Mouse (Mus musculus) inflammation-experienced regulatory T-cells, adult 16 weeks (primary cell): ENCODE measurements around the gene Iqcf4. TPM values are rescaled to one million over a fixed set of nuclear protein-coding genes. Genes with fewer than 3 reads are reported as not detected.

Source experiments
- polyA plus RNA-seq: library from polyadenylated mRNA; unstranded; fragments of 100-300 nt; shearing (Covaris generic); gene quantifications from one replicate; pipeline ENCODE4 v1.2.1, GENCODE M21; 2017

Gene Iqcf4
- not detected for polyA plus RNA-seq

GRCm38 (mm10) chr9:106570896-106571295 lies at the start of gene Iqcf4:
Iqcf4 (minus strand) TSS chr9:106570996.

GRCm38 (mm10) chr9:106561531-106561930 lies 9.3 kb downstream of the Iqcf4 start, which contains the start of gene Iqcf3:
Iqcf3 (minus strand) TSS chr9:106561631.

Other genes with a start within 250 kb of the Iqcf4 start
- gene Dusp7, start 202.4 kb downstream of the Iqcf4 start, polyA plus RNA-seq, result 11.0 TPM
- 568 TPM for gene Rpl29, start 141.5 kb downstream of the Iqcf4 start, polyA plus RNA-seq
- gene Acy1, start 132.7 kb downstream of the Iqcf4 start, polyA plus RNA-seq, result 17.9 TPM
- gene Abhd14b, start 123.5 kb downstream of the Iqcf4 start, polyA plus RNA-seq, result 19.1 TPM
- gene Abhd14a, start 123.3 kb downstream of the Iqcf4 start, polyA plus RNA-seq, result 20.1 TPM
- 20.5 TPM for gene Pcbp4, start 117.7 kb downstream of the Iqcf4 start, polyA plus RNA-seq
- gene Gpr62, start 105.1 kb downstream of the Iqcf4 start, polyA plus RNA-seq, result not detected
- 82.3 TPM for gene Rrp9, start 95.0 kb downstream of the Iqcf4 start, polyA plus RNA-seq
- gene Parp3, start 94.0 kb downstream of the Iqcf4 start, polyA plus RNA-seq, result 84.4 TPM
- gene Iqcf1, start 71.0 kb downstream of the Iqcf4 start, polyA plus RNA-seq, result not detected
- gene Iqcf5, start 56.4 kb downstream of the Iqcf4 start, polyA plus RNA-seq, result not detected
- not detected for gene Iqcf3, start 9.4 kb downstream of the Iqcf4 start, polyA plus RNA-seq
- gene Iqcf6, start 55.6 kb upstream of the Iqcf4 start, polyA plus RNA-seq, result not detected
- gene Grm2, start 85.1 kb upstream of the Iqcf4 start, polyA plus RNA-seq, result not detected
- gene Tex264, start 114.9 kb upstream of the Iqcf4 start, polyA plus RNA-seq, result 77.6 TPM
- gene Rad54l2, start 218.2 kb upstream of the Iqcf4 start, polyA plus RNA-seq, result 4.4 TPM